Mouse (Mus musculus): Measurements from ENCODE around the gene Olfr390. TPM values are rescaled to one million over a fixed set of nuclear protein-coding genes. Genes with fewer than 3 reads are reported as not detected.

The Olfr390 gene
- total and polyA plus RNA-seq, 3 experiments, result not detected

GRCm38 (mm10) chr11:73759115-73759514, 23.6 kb upstream of the Olfr390 start (continued):
- TF ChIP-seq NELFE (IDR thresholded peaks at IDR 0.05; ENCODE audit: low read depth, low read length) (no peak), MEF2A (IDR thresholded peaks at IDR 0.05; ENCODE audit: borderline replicate concordance, low read depth, low read length) (peak; percentile 51; the same call in 1 of the 2 replicates), ETS1 (conservative IDR thresholded peaks at IDR 0.05; ENCODE audit: low read depth, low read length) (peak; percentile 78), TCF12 (IDR thresholded peaks at IDR 0.05; ENCODE audit: low read depth, low read length) (no peak), ZNF384 (IDR thresholded peaks at IDR 0.05; ENCODE audit: low read depth, low read length) (0 out of 2 replicates have a peak, but pooled peaks have one; percentile 34), HCFC1 (IDR thresholded peaks at IDR 0.05; ENCODE audit: low read depth, low read length) (no peak), JUND (conservative IDR thresholded peaks at IDR 0.05; ENCODE audit: low read depth, low read length) (peak; percentile 90), ELF1 (IDR thresholded peaks at IDR 0.05; ENCODE audit: low read depth, low read length) (no peak), MAZ (IDR thresholded peaks at IDR 0.05; ENCODE audit: low read depth, low read length) (no peak), IRF4 (IDR thresholded peaks at IDR 0.05; ENCODE audit: low read depth, low read length) (peak; percentile 35; the same call in 1 of the 2 replicates), ZKSCAN1 (IDR thresholded peaks at IDR 0.05; ENCODE audit: borderline replicate concordance, low read depth, low read length) (no peak)

- no peak for DNase-seq (ENCODE audit: extremely low read depth)
- no peak within 1 kb of the TSS for H3K4me3 ChIP-seq (replicated peaks in 1 of 3; ENCODE audit: low read depth in 2 of 3, low read length in 2 of 3, poor library complexity in 1 of 3)
- H3K27ac ChIP-seq (ENCODE audit: insufficient read depth, low read depth), result no peak within 1 kb of the TSS
- peaks cover 29% of the 10 kb centered on the region for H3K27me3 ChIP-seq (replicated peaks)
- no peaks in the 10 kb centered on the region for H3K79me2 ChIP-seq (replicated peaks; ENCODE audit: control insufficient read depth, extremely low read depth, insufficient read depth, poor library complexity, severe bottlenecking)
- no peak within 1 kb of the TSS for H3K4me2 ChIP-seq (ENCODE audit: insufficient read depth, low read depth, poor library complexity, severe bottlenecking)
- H3K4me1 ChIP-seq (ENCODE audit: control insufficient read depth in 1 of 2, insufficient read depth in 2 of 2), result no peaks in the 10 kb centered on the region
- H3K9me3 ChIP-seq (replicated peaks; ENCODE audit: low read length), result no peaks in the 10 kb centered on the region
- no peaks in the 10 kb centered on the region for H3K36me3 ChIP-seq (replicated peaks in 1 of 2; ENCODE audit: control insufficient read depth in 1 of 2, insufficient read depth in 1 of 2, low read length in 1 of 2)
- dilution Hi-C loops (cut with MboI; ENCODE audit: extremely low pct_ligation_motif_present, extremely low pct_unique_long_range_greater_than_20kb, low sequenced_read_pairs), result no loop called here
- no peak for TF ChIP-seq ETS1 (conservative IDR thresholded peaks at IDR 0.05; ENCODE audit: low read depth, low read length)
- peak; percentile 70 for TF ChIP-seq ZNF384 (IDR thresholded peaks at IDR 0.05; ENCODE audit: low read depth, low read length)
- no peak within 1 kb of the TSS for H3K9ac ChIP-seq (ENCODE audit: insufficient read depth, low read depth)
- in situ Hi-C loops (cut with MboI; ENCODE audit: low pct_ligation_motif_present, low pct_unique_long_range_greater_than_20kb, low sequenced_read_pairs), result no loop called here
Observed at GRCm38 (mm10) chr11:73780613-73781012, 2.2 kb upstream of the Olfr390 start, which contains the start of gene Olfr389. Gene Olfr389 (minus strand): TSS chr11:73780713.

DNA sequence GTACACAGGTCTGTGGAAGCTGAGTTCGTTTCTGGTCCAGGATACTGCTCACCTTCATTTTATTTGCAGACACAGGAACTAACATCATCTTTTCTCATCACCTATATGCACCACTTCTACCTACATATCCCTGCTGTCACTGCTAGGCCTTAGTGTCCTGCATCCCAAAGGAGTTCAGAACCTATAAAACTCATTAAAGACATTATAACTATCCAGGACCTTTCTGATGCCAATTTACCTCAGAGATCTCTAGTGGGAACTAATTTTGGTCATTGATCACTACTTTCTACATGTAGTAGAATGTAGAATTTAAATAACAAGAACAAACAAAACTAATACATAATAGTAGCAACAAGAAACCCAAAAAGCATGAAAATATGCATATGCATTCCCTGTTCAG, 20.2 kb downstream of the Olfr390 start, which contains the start of gene Olfr391-ps:
TSS of gene Olfr391-ps (minus strand) at position 101 of the 400 bp plus-strand sequence.
- dilution Hi-C loops (cut with MboI; ENCODE audit: extremely low pct_ligation_motif_present, extremely low pct_unique_long_range_greater_than_20kb, low sequenced_read_pairs), result no loop called here
- TF ChIP-seq POLR2AphosphoS2 (IDR thresholded peaks at IDR 0.05; ENCODE audit: low read depth, low read length) (no peak), HCFC1 (IDR thresholded peaks at IDR 0.05; ENCODE audit: low read depth, low read length) (no peak), RAD21 (IDR thresholded peaks at IDR 0.05; ENCODE audit: low read depth, low read length) (no peak), CHD2 (IDR thresholded peaks at IDR 0.05; ENCODE audit: low read length) (no peak), MAFK (IDR thresholded peaks at IDR 0.05; ENCODE audit: insufficient replicate concordance, low read length) (no peak), JUND (conservative IDR thresholded peaks at IDR 0.05; ENCODE audit: low read depth, low read length) (no peak), TCF12 (IDR thresholded peaks at IDR 0.05; ENCODE audit: low read depth, low read length) (no peak), ZMIZ1 (IDR thresholded peaks at IDR 0.05; ENCODE audit: low read depth, low read length) (no peak), ZNF384 (IDR thresholded peaks at IDR 0.05; ENCODE audit: low read depth, low read length) (no peak), ELF1 (IDR thresholded peaks at IDR 0.05; ENCODE audit: low read depth, low read length) (no peak), BHLHE40 (IDR thresholded peaks at IDR 0.05; ENCODE audit: low read depth, low read length) (no peak)

More for the DNA sequence above, 20.2 kb downstream of the Olfr390 start, which contains the start of gene Olfr391-ps:
- H3K27ac ChIP-seq (ENCODE audit: insufficient read depth, low read depth), result no peak within 1 kb of the TSS
- H3K4me3 ChIP-seq (replicated peaks in 1 of 3; ENCODE audit: low read depth in 2 of 3, low read length in 2 of 3, poor library complexity in 1 of 3), result no peak within 1 kb of the TSS
- DNase-seq (ENCODE audit: extremely low read depth), result no peak
- no peaks in the 10 kb centered on the region for H3K4me1 ChIP-seq (ENCODE audit: control insufficient read depth in 1 of 2, insufficient read depth in 2 of 2)
- H3K9me3 ChIP-seq (replicated peaks; ENCODE audit: low read length), result no peaks in the 10 kb centered on the region
- peaks cover 60% of the 10 kb centered on the region for H3K27me3 ChIP-seq (replicated peaks)
- H3K79me2 ChIP-seq (replicated peaks; ENCODE audit: control insufficient read depth, extremely low read depth, insufficient read depth, poor library complexity, severe bottlenecking), result no peaks in the 10 kb centered on the region
- H3K4me2 ChIP-seq (ENCODE audit: insufficient read depth, low read depth, poor library complexity, severe bottlenecking), result no peak within 1 kb of the TSS
- H3K9ac ChIP-seq (ENCODE audit: insufficient read depth, low read depth), result no peak within 1 kb of the TSS
- no peaks in the 10 kb centered on the region for H3K36me3 ChIP-seq (replicated peaks in 1 of 2; ENCODE audit: control insufficient read depth in 1 of 2, insufficient read depth in 1 of 2, low read length in 1 of 2)
- in situ Hi-C loops (cut with MboI; ENCODE audit: low pct_ligation_motif_present, low pct_unique_long_range_greater_than_20kb, low sequenced_read_pairs), result no loop called here

All from CH12.LX (cell line).